Mouse (Mus musculus) erythroblast, embryonic 14.5 days (primary cell): ENCODE data around the gene Ric8b.

ENCODE experiments used
- GATA1 ChIP-seq: IDR thresholded peaks from 2 replicates; pipeline ENCODE4 v1.6.1; 2012; ENCODE audit warnings: low read length, inconsistent platforms, mixed read lengths
- TAL1 ChIP-seq: IDR thresholded peaks from 3 replicates; pipeline ENCODE4 v1.6.1; 2012; ENCODE audit warnings: low read length, inconsistent platforms, mixed read lengths

DNA sequence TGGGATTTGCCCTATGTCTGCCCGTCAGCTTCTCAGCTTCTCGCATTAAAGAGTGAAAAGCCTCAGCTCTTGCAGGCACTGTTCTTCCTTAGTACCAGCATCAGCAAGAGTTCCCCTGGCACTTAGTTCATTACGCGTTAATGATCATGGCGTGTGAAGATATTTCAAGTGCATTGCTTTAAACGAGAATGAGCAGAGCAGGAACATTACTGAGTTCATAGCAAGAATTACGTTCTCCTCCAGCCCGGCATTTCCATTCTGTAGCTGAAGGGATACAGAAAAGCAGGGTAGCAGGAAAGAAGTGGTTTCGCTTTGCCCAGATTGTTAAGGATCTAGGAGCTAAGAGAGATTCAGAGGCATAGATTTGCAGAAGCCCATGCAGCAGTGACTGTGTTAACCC lies 10.5 kb upstream of the Ric8b start:
- TF ChIP-seq TAL1 (no peak), GATA1 (no peak)
